Mouse (Mus musculus) splenic B cell, adult 2 months (primary cell): ENCODE measurements around the gene Gm28038.

Source experiments
- DNase-seq: peaks from one replicate; pipeline ENCODE4 v3.0.0-alpha.2; 2011; ENCODE audit warnings: low read depth, low spot score
- H3K27me3 ChIP-seq: 2 replicates; pipeline ENCODE4 v1.6.1; 2012; ENCODE audit warnings: mild to moderate bottlenecking, low read length, moderate library complexity, mixed read lengths; ENCODE audit not compliant: control insufficient read depth, poor library complexity, insufficient read depth, severe bottlenecking
- H3K36me3 ChIP-seq: 2 replicates; pipeline ENCODE4 v1.6.1; 2012; ENCODE audit warnings: mild to moderate bottlenecking, low read length, moderate library complexity, mixed read lengths; ENCODE audit not compliant: control insufficient read depth, poor library complexity, insufficient read depth, severe bottlenecking

The Gm28038 gene

GRCm38 (mm10) chr2:30262840-30263441 lies 17.9 kb upstream of the Gm28038 start:
- H3K36me3 ChIP-seq, result peaks cover 4% of the 10 kb centered on the region
- DNase-seq, result no peak
- no peaks in the 10 kb centered on the region for H3K27me3 ChIP-seq

GRCm38 (mm10) chr2:30263811-30264210 lies 17.0 kb upstream of the Gm28038 start:
- no peak for DNase-seq
- peaks cover 4% of the 10 kb centered on the region for H3K36me3 ChIP-seq
- no peaks in the 10 kb centered on the region for H3K27me3 ChIP-seq

- no peak for DNase-seq
- peaks cover 4% of the 10 kb centered on the region for H3K36me3 ChIP-seq
- no peaks in the 10 kb centered on the region for H3K27me3 ChIP-seq
Observed at GRCm38 (mm10) chr2:30264671-30265519, 15.9 kb upstream of the Gm28038 start.

- Histone ChIP-seq H3K27me3 (no peaks in the 10 kb centered on the region), H3K36me3 (peaks cover 4% of the 10 kb centered on the region)
- no peak for DNase-seq
Observed at GRCm38 (mm10) chr2:30265767-30266253, 15.0 kb upstream of the Gm28038 start, which contains the start of gene Phyhd1. TSS of gene Phyhd1 (plus strand) at chr2:30266203.

DNA sequence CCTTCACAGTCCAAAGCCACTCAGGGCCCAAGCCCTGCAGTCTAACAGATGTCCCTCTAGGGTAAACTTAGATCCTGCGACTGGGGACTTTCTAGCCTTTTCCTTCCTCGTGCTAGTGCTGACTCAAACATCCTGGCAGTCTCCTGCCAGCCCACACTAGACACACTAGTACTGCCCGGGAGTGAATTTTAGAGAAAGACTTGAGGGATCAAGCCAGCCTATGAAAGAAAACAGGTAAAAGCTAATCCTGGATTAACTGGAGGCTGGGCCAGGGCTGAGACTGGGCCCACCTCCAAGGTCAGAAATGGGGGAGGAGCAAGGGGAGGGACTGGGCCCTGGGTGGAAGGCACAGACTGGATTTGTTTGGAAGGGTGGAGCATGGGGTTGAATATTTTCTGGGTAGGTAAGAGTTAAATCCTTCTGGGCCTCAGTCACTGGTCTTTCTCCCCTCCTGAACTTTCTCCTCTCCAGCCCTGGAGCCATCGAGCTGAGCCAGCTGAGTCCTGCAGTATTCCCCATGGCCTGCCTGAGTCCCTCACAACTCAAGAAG lies 14.4 kb upstream of the Gm28038 start:
- Histone ChIP-seq H3K36me3 (peaks cover 4% of the 10 kb centered on the region), H3K27me3 (no peaks in the 10 kb centered on the region)
- DNase-seq, result no peak

- Histone ChIP-seq H3K27me3 (no peaks in the 10 kb centered on the region), H3K36me3 (peaks cover 4% of the 10 kb centered on the region)
- DNase-seq, result no peak
Observed at GRCm38 (mm10) chr2:30267466-30267865, 13.4 kb upstream of the Gm28038 start.

GRCm38 (mm10) chr2:30268371-30268770 lies 12.5 kb upstream of the Gm28038 start:
- Histone ChIP-seq H3K27me3 (no peaks in the 10 kb centered on the region), H3K36me3 (no peaks in the 10 kb centered on the region; the same call in 1 of the 2 replicates)
- no peak for DNase-seq

DNA sequence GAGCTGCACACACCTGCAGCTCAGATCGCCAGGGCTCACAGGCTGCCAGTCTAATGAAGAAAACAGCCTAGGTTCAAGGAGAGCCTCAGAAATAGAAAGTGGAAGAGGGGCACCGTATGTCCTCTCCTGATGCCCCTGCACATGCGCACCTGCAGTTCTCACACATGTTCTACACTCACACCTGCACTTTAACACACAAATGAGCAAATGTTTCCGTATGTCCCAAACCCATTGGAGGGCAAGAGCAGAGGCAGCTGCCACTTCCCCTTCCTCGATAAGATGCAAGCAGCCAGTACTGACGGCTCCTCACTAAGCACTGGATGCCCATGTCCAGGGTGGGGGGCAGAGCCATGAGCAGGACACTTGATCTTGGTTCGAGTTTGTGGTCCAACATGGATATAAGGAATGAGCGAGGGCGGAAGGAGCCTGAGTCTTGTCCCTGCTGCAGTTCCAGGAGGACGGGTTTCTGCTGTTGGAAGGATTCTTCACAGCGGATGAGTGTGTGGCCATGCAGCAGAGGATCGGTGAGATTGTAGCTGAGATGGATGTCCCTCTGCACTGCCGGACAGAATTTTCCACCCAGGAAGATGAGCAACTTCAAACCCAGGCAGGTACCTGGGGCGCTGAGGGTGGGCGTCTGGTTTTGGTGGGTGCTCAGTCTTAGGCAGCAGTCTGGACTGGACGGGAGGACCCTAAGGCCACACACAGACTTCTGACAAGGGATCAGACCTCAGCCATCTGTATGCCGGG lies 11.4 kb upstream of the Gm28038 start:
- DNase-seq, result peak; percentile 48
- no peaks in the 10 kb centered on the region for H3K36me3 ChIP-seq
- no peaks in the 10 kb centered on the region for H3K27me3 ChIP-seq

DNA sequence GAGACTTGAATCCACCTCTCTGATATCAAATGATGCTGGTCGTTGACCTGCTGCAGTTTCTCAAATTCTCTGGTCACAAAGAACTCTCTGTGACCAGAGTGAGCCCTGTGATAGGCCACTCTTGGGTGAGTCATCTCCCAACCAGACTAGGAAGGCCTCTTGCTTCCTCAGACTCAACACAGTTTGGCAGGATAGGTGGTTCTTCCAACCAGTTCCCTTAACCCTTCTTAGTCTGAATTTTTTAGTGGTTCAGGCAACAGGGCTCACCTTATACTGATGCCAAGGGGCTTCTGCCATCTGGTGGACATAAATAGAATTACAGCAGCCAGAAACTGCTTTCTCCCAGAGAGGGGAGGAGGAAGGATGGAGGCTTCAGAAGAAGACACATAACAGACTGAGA lies 10.7 kb upstream of the Gm28038 start:
- Histone ChIP-seq H3K27me3 (no peaks in the 10 kb centered on the region), H3K36me3 (no peaks in the 10 kb centered on the region)
- DNase-seq, result peak; percentile 79

DNA sequence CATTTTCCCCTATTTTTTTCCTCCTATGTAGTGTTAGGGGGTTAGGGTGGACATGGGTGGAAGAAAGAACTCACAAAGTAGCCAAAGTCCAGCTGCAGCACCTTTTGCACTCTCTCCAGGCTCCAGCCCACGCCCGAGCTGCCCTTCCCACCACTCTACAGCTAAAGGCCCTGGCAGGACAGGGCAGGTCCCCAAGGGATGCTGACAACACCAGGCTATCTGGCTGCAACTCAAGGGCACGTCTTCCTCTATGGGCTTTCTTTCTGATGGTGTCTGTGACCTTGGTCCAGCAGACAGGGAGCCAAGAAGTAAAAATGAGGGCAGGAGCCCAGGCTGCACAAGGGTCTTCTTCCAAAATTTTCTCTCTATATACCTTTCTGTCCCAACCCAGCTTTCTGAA lies 808 bp downstream of the Gm28038 start:
- H3K27me3 ChIP-seq, result no peaks in the 10 kb centered on the region
- no peak for DNase-seq
- no peaks in the 10 kb centered on the region for H3K36me3 ChIP-seq

DNA sequence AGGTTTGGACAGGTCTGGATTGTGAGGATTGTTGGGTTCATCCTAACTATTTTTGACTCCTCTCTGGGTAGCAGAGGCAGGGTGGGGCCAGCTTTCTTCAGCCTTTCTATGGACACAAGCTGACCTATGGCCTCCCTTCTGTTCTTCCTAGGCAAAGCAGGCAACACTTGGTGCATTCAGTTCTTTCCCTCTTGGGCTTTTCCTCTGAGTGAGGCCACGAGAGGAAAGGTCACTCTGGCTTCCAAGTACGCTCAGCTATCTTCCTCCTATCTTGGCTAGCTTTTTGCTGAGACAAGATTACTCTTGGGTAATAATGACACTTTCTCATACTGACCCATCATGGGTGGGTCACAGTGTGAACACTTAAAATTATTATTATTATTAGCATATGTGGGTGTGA lies 2.4 kb downstream of the Gm28038 start:
- Histone ChIP-seq H3K36me3 (no peaks in the 10 kb centered on the region), H3K27me3 (no peaks in the 10 kb centered on the region)
- DNase-seq, result no peak

- DNase-seq, result no peak
- H3K36me3 ChIP-seq, result no peaks in the 10 kb centered on the region
- no peaks in the 10 kb centered on the region for H3K27me3 ChIP-seq
Observed at GRCm38 (mm10) chr2:30285004-30285403, 4.2 kb downstream of the Gm28038 start.

GRCm38 (mm10) chr2:30285416-30286181 lies 4.8 kb downstream of the Gm28038 start:
- Histone ChIP-seq H3K36me3 (no peaks in the 10 kb centered on the region), H3K27me3 (no peaks in the 10 kb centered on the region)
- DNase-seq, result no peak
